Mouse (Mus musculus): ENCODE measurements at regions not wholly inside any gene's neighbourhood (a gene's known extent, or its start where the extent isn't known, plus 50 kb on each side); places are given as distances from the start of the nearest gene placed in this dataset.

DNA sequence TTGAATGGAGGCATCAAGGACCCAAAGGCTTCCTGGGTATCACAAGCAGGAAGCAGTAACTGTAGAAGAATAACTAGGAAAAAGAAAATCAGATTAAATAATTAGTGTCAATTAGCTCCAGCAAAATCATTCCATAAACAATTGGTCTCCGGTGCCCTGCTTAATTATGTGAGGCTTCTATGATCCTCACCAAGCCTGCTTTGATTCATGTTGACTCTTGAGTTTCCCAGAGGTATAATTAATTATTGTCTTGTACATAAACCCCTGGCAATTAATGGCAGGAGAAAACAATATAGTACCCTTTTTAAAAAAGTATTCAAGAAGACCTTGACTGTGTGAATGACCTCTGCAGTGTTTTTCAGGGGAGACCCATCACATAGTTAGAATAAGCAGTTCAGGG is 61.5 kb upstream of the Sp8 start:
- no peak for DNase-seq (ENCODE audit: low spot score)

DNA sequence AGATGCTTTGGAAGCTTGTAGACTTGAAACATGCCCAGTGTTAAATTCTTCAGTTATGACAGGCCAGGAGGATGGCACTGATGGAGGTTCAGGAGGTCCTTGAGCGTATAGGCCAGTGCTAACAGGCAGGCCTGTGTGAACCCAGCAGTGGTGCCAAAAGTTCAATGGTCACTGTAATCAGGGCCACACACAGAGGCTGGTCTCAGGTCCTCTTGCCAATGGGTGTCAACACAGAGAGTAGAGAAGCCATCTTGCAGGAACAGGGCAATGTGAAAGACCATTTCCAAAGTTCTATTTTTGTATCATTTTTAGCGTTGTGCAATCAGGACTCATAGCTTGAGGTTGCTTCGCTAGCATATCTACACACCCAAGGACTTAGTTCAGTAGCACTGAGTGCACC is 64.2 kb upstream of the Sp8 start:
- DNase-seq (ENCODE audit: low spot score): no peak

DNA sequence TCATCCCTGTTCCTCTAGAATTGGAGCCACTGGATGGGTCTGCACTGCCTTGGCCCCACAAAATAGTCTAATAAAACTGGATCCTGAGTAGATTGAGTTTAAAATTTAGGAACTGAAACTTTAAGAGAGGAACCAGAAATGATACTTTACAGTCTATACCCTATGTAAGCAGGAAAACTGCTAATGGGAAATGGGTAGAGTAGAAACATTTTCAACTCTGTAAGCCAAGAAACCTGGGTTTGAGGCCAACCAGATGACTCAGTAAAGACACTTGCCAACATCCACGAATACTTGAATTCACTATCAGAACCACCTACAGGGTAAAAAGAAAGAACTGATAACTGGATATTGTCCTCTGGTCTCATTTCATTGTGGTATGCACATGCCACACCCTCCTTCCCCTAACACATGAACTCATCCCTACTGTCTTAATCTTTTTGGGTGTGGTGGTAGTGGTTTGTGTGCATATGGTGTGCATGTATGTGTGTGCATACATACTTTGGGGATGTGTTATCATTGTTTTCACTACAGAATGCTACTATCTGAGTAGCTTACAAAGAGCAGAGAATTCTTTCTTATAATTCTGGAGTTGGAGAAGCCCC is 70.6 kb upstream of the Sp8 start:
- DNase-seq (ENCODE audit: low spot score): no peak

DNA sequence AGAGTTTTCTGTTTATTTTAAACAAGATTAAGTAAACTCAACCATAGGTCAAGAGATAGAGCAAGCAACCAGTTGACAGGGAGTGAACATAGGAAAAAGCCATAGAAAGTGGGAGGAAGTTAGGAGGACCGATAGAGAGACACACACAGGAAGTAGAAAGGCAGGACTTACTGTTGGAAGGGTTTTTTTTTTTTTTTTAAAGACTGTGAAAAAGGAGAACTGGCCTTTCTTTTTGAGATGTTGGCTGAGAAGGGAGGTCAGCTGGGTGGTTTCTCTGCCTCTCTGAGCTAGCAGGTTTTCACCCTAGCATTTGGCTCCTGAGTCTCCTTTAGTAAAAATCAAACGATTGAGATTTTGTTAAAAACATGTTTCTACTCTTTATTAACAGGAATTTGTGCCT is 73.3 kb upstream of the Sp8 start:
- no peak for DNase-seq (ENCODE audit: low spot score)

DNA sequence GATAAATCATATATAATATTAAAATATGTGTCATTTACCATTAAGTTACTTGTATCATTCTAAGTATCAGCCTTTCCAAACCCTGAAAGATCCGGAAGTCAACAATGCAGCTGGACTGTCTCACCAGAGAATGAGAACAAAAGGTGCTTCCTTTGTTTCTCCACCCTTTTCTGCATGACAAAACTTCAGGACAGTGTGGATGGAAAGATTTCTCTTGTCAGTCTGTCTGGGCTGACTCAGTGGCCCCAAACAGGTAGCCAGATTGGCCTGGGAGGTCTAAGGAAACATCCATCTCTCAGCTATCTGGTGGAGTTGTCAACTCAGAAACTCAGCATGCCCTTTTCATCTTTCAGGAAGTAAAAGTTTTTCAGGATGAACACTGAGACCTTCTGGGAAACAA is 79.7 kb upstream of the Sp8 start:
- DNase-seq (ENCODE audit: low spot score): no peak

DNA sequence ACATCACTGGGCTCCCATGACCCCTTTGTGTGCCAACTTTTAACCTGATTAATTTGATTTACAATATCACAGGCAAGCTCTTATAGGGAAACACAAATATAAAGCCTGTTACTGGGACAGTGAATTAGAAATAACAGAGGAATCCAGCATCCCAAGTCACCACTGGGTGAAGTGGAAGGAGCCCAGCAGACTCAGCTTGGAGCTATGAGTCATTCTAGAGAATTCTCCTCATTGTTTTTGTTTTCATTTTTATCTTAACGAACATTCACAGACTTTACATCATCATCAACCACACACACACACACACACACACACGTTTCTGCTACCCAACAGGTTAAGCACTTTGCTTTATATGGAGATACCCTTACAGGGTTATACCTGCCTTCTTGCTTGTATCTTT is 92.1 kb upstream of the Sp8 start:
- no peak for DNase-seq (ENCODE audit: low spot score)

DNA sequence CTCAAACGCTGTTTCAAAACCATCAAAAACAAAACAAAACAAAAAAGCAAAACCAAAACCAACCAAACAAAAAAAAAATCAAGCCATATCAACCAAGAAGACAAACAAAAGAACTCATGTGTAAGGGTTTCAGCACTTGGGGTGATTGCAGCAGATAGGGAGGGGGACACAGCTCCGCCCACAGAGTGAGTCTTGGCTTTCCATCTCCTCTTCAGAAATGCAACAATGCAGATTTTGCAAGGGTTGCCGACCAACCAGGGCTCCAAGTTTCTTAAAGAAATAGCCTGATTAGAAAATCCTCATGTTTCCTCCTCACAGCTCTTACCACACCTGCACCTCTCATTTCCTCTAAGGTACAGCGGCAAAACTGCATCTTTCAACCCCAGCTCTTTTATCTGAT is 107.0 kb upstream of the Sp8 start:
- no peak for DNase-seq (ENCODE audit: low spot score)

DNA sequence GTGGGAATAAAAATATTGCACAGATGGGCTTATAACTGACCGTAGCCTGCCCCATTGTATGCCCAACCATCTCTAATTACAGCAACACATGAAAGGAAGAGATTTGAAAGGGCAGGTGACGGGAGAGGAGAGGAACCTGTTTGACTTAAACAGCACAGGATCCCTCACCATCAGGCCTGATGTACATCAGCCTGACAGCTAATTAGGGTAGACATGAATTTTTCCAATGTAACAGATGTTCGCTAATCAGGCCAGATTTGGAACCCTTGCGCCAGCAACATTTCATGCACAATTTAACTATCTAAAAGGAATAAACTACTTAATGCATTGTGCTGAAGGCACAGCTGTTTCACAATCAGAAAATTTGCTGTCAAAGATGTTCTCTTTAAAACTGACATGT is 120.2 kb upstream of the Sp8 start:
- DNase-seq (ENCODE audit: low spot score): no peak

DNA sequence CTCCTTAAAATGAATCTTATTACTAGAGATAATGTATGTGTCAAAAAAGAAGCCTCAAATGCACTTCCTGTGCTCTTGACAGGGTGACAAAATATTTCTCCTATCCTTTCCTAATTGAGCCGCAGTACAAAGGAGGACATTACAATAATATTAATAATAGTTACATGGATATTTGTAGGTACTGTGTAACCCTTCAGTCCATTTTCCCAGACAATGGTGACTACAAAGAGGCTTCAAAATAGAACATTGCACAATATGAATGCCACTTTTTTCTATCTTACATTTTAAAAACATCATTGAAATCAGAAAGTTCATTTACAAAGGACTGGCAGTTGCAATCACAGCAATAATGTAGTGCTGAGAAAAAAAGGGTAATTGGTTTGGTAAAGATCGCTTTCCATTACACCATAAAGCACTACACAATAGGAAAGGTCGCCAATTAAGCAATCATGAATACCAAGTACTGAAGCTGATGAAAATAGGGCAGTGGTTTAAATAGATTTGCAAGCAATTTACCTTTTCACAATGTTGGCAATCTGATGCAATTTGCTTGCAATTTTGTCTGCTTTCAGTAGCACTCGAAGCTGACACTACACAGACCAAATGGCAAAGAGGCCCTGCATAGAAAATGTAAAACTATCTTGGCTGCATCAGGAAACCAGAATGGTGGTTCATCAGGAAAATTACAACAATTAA is 126.1 kb upstream of the Sp8 start:
- DNase-seq (ENCODE audit: low spot score): no peak

DNA sequence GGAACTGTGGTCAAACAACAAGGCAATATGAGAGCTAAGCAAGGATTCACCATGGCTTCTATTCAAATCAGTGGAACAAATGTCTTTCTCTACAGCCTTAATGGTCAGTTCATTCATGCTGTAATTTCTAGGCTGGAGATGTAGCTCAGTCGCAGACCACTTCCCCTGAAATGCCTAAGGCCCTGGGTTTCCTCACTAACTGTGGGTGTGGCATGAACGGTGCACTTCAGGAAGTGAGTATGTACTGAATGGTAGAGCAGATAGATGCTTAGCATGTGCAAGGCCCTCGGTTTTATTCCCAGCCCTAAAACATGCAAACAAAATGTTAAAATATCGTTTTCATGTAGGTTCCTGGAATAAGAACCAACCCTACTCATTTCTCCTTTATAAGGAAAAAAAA is 129.3 kb upstream of the Sp8 start:
- no peak for DNase-seq (ENCODE audit: low spot score)

DNA sequence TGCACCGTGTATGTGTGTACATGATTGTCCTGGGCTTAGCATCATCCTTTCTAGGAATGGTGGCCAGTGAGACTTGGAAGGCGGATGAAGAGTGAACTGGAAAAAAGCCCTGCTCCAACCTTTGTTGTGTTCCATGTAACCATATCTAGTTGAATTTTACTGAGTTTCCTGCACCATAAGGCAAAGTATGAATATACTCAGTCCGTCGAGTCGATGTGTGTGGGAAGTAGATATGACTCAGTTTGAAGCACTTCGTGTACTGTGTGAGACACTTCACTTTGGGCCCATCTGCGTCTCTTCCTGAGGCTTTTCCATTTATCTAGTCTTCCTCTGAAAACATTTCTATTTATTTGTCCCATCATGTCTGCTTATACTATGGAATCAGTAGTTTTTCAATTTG is 139.5 kb upstream of the Sp8 start:
- no peak for DNase-seq (ENCODE audit: low spot score)

DNA sequence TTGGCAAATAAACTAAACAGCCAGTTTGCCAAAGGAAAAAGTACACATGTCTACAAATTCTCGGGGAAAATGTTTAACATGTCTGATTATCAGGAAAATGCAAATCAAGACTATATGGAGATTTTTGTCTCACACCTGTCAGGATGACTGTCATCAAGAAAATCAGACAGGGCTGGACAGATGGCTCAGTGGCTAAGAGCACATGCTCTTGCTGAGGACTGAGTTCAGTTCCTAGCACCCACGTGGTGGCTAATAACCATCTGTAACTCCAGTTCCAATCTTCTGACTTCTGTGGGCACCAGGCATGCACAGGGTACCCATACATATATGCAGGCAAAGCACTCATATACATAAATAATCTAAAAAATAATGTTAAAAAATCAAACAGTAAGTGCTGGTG is 141.3 kb upstream of the Sp8 start:
- DNase-seq (ENCODE audit: low spot score): no peak

DNA sequence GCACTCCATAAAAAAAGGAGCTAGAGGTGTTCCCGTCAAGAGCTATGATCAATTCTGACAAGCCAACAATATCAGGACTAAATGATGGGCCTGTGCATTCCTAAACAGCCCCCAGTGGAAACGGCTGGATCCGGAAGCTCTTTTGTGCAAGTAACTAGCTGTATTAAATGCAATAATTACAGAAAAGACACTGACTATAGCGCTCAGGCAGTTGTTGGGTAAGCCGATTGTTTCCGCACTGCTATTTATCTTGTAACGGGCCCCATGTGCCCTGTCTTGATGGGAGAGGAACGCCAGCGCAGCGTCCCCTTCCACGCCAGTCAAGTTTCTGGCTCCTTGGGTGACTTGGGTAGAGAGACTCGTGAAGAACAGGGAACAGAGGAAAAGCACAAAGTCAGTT is 142.4 kb upstream of the Sp8 start:
- no peak for DNase-seq (ENCODE audit: low spot score)

DNA sequence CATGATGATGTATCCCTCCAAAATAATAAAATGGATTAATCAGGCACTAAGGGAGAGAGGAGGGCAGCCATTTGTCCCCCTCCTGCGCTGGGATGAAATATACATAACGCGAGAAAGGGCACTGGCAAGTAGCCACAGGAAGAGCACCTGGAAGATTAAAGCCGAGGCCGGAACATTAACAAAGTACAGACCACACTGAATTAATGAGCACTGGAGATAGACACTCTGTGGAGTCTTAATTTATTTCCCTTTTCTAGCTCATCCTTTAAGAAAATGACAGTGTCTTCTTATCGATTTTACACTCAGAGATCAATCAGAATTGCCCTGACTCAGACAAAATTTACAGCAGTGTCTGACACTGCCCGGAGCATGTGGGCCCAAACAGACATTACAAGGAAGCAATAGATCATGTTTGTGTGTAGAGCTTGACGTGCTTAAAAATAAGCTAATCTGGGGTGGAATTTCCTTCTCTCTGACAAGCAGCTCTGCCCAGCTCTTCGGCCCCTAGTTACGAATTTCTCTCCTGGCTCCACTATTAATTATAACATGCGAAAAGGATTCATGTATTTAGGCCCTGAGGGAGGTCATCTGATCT is 143.0 kb upstream of the Sp8 start:
- no peak for DNase-seq (ENCODE audit: low spot score)

DNA sequence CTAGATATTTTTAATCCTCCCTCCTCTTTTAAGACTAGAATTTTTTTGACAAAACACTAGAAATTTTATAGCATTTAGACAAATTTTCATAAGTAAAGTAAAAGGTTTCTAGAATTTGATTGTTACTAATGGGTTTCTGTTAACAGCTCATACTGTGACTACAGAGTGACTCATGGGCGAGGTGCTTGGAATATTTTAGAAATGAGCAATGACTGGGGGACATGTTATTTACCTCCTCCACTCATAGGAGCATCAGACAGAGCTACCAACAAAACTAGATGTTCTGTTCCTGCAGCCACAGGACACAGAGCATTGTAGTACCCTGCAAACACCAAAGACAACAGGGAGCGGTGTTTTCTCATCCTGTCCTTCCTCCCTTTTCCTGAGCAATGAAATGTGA is 144.3 kb upstream of the Sp8 start:
- DNase-seq (ENCODE audit: low spot score): no peak

DNA sequence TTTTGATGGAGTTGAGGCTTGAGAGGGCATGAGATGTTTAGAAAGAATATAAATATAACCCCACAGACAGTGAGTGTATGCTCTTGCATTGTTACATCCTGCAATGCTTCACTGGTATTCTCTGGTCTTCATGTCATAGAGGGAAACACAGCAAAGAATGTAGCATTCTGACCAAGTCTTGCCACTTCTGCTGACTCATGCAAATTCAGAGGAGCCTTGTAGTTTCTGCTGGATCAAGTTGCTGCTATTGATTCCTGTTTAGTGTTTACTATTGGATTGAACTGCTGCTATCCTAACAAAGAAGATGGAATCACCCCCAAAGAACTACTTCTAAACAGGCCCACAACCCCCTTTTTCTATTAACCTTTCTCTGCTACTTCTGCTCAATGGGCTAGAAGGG is 148.0 kb upstream of the Sp8 start:
- no peak for DNase-seq (ENCODE audit: low spot score)

DNA sequence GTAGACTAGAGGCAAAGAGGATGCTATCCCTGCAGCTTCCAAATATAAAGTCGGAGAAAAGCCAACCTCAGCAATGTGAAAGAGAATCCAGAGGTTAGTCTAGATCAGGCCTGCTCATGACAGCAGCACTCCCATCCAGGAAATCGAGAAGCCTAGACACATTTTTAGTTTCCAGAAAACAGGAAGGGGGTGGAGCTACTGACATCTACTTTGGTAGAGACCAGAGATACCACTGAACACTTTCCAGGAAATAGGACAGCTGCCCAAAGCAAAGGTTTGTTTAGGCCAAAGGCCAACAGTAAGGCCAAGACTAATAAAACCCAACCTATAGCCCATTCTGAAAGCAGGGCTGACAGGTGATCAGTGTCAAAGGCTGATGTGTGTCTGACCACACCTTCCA is 151.4 kb upstream of the Sp8 start:
- no peak for DNase-seq (ENCODE audit: low spot score)

DNA sequence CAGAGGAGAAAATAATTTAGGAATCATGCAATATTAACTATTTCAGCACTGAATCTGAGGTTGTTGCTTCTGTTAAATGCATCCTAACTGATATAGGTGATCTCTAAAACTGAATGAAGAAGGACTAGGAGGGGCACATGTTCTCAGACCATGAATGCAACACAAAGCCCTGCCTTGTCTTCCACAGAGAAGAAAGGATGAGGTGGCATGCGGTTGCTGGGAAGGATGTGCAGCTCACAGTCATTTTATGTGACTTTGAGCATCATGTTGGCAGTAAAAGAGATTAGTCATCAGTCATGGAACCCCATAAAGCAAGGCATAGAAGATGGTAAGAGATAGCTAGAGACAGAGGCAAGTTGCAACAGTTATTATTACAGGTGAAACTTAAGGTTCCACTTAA is 163.2 kb upstream of the Sp8 start:
- DNase-seq (ENCODE audit: low spot score): no peak

DNA sequence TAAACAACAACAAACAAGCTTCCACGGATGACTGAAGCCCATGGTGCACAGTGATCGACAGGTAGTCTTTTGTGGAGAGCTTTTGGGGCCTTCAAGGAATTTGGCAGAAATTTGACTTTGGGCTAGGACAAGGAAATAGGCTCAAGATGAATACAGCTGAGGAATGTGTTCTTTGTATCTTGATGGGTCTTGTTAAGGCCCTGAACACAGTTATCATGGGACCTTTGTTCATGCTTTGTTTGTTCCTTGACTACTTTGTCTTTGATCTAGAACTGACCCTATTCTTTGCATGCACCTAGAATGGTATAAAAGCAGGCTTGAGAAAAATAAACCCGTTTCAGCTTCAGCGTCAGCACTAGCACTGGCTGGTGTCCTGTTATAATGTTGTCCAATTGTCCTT is 168.1 kb upstream of the Sp8 start:
- DNase-seq (ENCODE audit: low spot score): no peak

DNA sequence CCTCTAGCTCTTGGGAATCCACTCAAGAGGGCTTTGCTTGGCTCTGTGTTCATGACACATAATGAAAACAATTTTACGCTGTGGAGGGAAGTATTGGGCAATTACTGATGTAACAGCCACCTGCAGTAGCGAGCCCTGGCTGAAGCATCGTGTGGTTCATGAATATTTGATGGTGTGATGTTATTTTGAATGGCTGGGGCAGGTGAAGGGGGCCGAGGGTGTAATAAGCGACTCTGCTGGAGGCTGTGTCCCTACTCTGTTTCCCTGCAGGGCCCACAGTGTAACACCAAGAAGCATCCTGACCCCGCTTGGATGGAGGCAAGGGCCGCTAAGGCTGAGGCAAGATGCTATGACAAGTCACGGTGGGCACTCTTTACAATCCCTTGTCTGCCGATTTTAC is 184.6 kb upstream of the Sp8 start:
- DNase-seq (ENCODE audit: low spot score): no peak

DNA sequence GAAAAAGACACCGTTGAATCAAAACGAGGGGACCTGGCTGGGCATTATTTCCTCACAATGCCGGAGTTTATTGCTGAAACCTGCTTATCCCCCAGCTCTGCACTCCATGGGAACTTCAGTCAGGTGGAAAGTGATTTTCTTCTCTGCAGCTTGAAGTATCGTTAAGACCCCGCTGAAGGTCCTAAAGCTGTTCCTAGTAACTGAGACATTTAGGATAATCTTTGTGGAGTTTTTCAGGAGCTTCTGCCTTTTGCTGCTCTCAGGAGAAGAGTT is 185.0 kb upstream of the Sp8 start:
- no peak for DNase-seq (ENCODE audit: low spot score)

DNA sequence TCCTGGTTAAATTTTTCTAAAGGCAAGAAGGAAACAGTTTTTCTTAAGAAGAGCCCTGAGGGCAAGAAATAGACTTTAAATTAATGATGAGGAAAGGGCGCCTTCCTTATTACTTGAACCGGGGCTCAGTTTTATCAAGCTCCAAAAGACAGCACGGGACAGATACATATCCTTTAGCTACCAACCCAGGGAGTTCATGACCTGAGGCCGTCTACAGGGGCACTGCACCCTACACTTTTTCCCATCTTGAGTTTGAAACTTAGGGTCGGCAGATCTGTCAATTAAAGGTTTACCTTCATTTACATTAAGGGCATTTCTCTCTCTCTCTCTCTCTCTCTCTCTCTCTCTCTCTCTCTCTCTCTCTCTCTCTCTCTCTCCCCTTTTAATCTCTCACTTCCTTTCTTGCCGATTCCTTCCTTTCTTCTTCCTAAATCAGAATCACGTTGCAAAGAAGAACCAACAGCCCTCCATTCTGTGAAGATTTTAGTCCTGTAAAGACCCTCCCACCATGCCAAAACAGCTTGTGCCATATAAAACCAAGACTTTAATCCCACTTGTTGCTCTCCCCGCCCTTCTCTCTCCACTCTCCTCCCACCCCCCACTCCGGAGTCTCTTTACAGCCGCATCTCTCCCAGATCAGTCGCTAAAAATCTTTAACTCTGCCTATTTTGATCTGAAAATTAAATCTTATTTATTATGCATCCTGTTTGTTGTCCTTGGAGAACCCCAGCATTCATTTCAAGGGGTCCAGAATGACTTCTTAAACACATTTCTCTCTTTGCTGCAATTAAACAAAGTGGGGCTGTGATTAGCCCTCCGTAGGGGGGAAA is 185.5 kb upstream of the Sp8 start:
- no peak for DNase-seq (ENCODE audit: low spot score)
